Mouse (Mus musculus) cortical plate, adult 2 months (tissue): ENCODE data around the gene Ngdn.

Experiments used
- CTCF ChIP-seq: fragments of 200-500 bp; IDR thresholded peaks from 2 replicates; pipeline ENCODE4 v1.5.1; 2011; ENCODE audit warnings: mild to moderate bottlenecking, control low read depth, low read length; ENCODE audit not compliant: insufficient read depth; ENCODE audit errors: extremely low read depth
- POLR2A ChIP-seq: fragments of 200-500 bp; IDR thresholded peaks from 2 replicates; pipeline ENCODE4 v1.6.1; 2011; ENCODE audit warnings: mild to moderate bottlenecking, low read length, control low read depth; ENCODE audit not compliant: insufficient read depth; ENCODE audit errors: extremely low read depth

- TF ChIP-seq CTCF = no peak
- no peak for TF ChIP-seq POLR2A
Observed at GRCm38 (mm10) chr14:55016876-55017275, 1.6 kb downstream of the Ngdn start.
